Mouse (Mus musculus) liver, postnatal 0 days (tissue): ENCODE data around the gene Gm12117.

ENCODE experiments used
- CTCF ChIP-seq: sonication (generic); IDR thresholded peaks from 2 replicates; pipeline ENCODE4 v1.5.1; 2016; ENCODE audit warnings: antibody characterized with exemption, low read depth
- EP300 ChIP-seq: IDR thresholded peaks from 2 replicates; pipeline ENCODE4 v1.6.1; 2016; ENCODE audit warnings: antibody characterized with exemption, low read depth, mild to moderate bottlenecking

- TF ChIP-seq CTCF = no peak
- no peak for TF ChIP-seq EP300
Measured at GRCm38 (mm10) chr11:33274816-33275215, 1.7 kb downstream of the Gm12117 start.
